Mouse (Mus musculus): ENCODE results near the gene Trpm3.
"Not testable (repeated sequence)": the region's sequence is repeated elsewhere in the genome, so short reads cannot be mapped to it uniquely, and the experiment has no call there.

DNA sequence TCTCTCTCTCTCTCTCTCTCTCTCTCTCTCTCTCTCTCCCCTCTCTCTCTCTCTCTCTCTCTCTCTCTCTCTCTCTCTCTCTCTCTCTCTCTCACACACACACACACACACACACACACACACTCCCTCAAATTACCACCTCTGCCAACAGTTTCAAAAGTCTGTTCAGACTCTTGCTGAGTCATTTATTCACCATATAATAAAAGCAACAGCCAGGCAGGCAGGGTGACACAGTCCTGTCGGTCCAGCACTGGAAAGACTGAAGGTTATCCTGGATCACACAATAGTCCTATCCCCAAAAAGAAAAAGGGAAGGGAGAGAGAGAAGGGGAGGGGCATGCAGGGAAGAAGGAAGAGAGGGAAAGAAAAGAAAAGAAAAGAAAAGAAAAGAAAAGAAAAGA is 894.5 kb downstream of the Trpm3 start:
- not testable (repeated sequence) for TF ChIP-seq CTCF, EP300 (IDR thresholded peaks at IDR 0.05; ENCODE audit: low read depth)
